Mouse (Mus musculus): ENCODE data around the gene Cebpb. TPM values are rescaled to one million over a fixed set of nuclear protein-coding genes. Genes with fewer than 3 reads are reported as not detected.

The Cebpb gene
- polyA plus RNA-seq, 1 experiment from 2014 or later: 0.15 TPM

Small RNA genes lying within 50 kb of the gene (microRNA-seq; reads per million reads assigned to microRNA genes)
- gene Gm22355: not detected

Other genes starting within 250 kb of the Cebpb start
- 112 and 115 TPM in 2 replicates for gene Rnf114, start 196.3 kb upstream of the Cebpb start, polyA plus RNA-seq (2015; fragmentation: Nextera tagmentation; extraction: Ambion mirVana)
- gene Spata2, start 196.0 kb upstream of the Cebpb start, polyA plus RNA-seq (2015; fragmentation: Nextera tagmentation; extraction: Ambion mirVana): 30.5 and 33.6 TPM in 2 replicates
- 4.5 and 8.4 TPM in 2 replicates for gene Snai1, start 150.7 kb upstream of the Cebpb start, polyA plus RNA-seq (2015; fragmentation: Nextera tagmentation; extraction: Ambion mirVana)
- 390 and 393 TPM in 2 replicates for gene Ube2v1, start 56.8 kb upstream of the Cebpb start, polyA plus RNA-seq (2015; fragmentation: Nextera tagmentation; extraction: Ambion mirVana)
- 11.9 and 12.8 TPM in 2 replicates for gene Gm20431, start 27.4 kb upstream of the Cebpb start, polyA plus RNA-seq (2015; fragmentation: Nextera tagmentation; extraction: Ambion mirVana)
- gene Tmem189, start 907 bp downstream of the Cebpb start, polyA plus RNA-seq (2015; fragmentation: Nextera tagmentation; extraction: Ambion mirVana): 37.1 and 39.3 TPM in 2 replicates
- 64.8 and 69.2 TPM in 2 replicates for gene Ptpn1, start 243.1 kb downstream of the Cebpb start, polyA plus RNA-seq (2015; fragmentation: Nextera tagmentation; extraction: Ambion mirVana)